Mouse (Mus musculus) ES-E14 (cell line): ENCODE results near the gene Bcl3. TPM values are rescaled to one million over a fixed set of nuclear protein-coding genes. Genes with fewer than 3 reads are reported as not detected.

ENCODE experiments used
- DNase-seq: peaks from one replicate; pipeline ENCODE4 v3.0.0-alpha.2; 2013; ENCODE audit warnings: low read depth, low spot score
- H3K27ac ChIP-seq: 2 replicates; pipeline ENCODE4 v1.5.1; 2012; ENCODE audit warnings: low read depth, mild to moderate bottlenecking, low read length, moderate library complexity, mixed read lengths; ENCODE audit not compliant: poor library complexity, insufficient read depth, severe bottlenecking
- H3K36me3 ChIP-seq: 2 replicates; pipeline ENCODE4 v1.6.1; 2012; ENCODE audit warnings: mild to moderate bottlenecking, low read length, moderate library complexity, mixed read lengths; ENCODE audit not compliant: control insufficient read depth, poor library complexity, insufficient read depth, severe bottlenecking
- H3K4me1 ChIP-seq, 2 experiments: fragments of 150-350 bp in 1 of 2; sonication (generic) in 1 of 2; 2 replicates each; pipeline ENCODE4 v1.6.1; 2012; ENCODE audit warnings: low read length in 2 of 2, mild to moderate bottlenecking in 1 of 2, mixed read lengths in 1 of 2; ENCODE audit not compliant: control insufficient read depth in 2 of 2, insufficient read depth in 2 of 2, poor library complexity in 1 of 2
- H3K4me3 ChIP-seq, 2 experiments: fragments of 150-350 bp in 1 of 2; sonication (generic) in 1 of 2; 2 replicates each; pipeline ENCODE4 v1.5.1; 2012; ENCODE audit warnings: low read length in 2 of 2, low read depth in 1 of 2, mild to moderate bottlenecking in 1 of 2, mixed read lengths in 1 of 2; ENCODE audit not compliant: insufficient read depth in 1 of 2, poor library complexity in 1 of 2, severe bottlenecking in 1 of 2
- H3K9ac ChIP-seq: 2 replicates; pipeline ENCODE4 v1.6.1; 2012; ENCODE audit warnings: low read depth, mild to moderate bottlenecking, low read length, mixed read lengths; ENCODE audit not compliant: poor library complexity, insufficient read depth, severe bottlenecking
- H3K9me3 ChIP-seq: fragments of 150-350 bp; sonication (generic); 2 replicates; pipeline ENCODE4 v1.6.1; 2012; ENCODE audit warnings: low read depth, mild to moderate bottlenecking, low read length; ENCODE audit not compliant: control insufficient read depth, insufficient read depth
- CHD2 ChIP-seq: IDR thresholded peaks from 2 replicates; pipeline ENCODE4 v1.6.1; 2014; ENCODE audit warnings: mild to moderate bottlenecking, low read depth, low read length, inconsistent platforms
- HCFC1 ChIP-seq: IDR thresholded peaks from 2 replicates; pipeline ENCODE4 v1.6.1; 2012; ENCODE audit warnings: low read length, inconsistent platforms, borderline replicate concordance; ENCODE audit not compliant: insufficient read depth
- MAFK ChIP-seq: IDR thresholded peaks from 2 replicates; pipeline ENCODE4 v1.6.1; 2014; ENCODE audit warnings: mild to moderate bottlenecking, low read depth, low read length, inconsistent platforms; ENCODE audit not compliant: insufficient read depth
- ZC3H11A ChIP-seq: IDR thresholded peaks from 2 replicates; pipeline ENCODE4 v1.6.1; 2012; ENCODE audit warnings: low read depth, mild to moderate bottlenecking, inconsistent platforms, low read length, borderline replicate concordance
- ZNF384 ChIP-seq: IDR thresholded peaks from 2 replicates; pipeline ENCODE4 v1.6.1; 2012; ENCODE audit warnings: low read depth, low read length, inconsistent platforms
- in situ Hi-C, 2 experiments: fragments of 600-800 bp; cut with MboI; formaldehyde crosslinking; loops; one replicate each; pipeline ENCODE4 v1.15.1; 2025; ENCODE audit warnings: low sequenced_read_pairs in 2 of 2, inconsistent platforms in 1 of 2; ENCODE audit not compliant: unreplicated experiment in 2 of 2
- total RNA-seq: library from RNA; depleted of rRNA; stranded (reverse); fragments of 300-350 nt; gene quantifications from 2 replicates; pipeline ENCODE4 v1.2.3, GENCODE M21; 2012

Bcl3 gene
- total RNA-seq, 1 experiment, result 14.3 TPM

DNA sequence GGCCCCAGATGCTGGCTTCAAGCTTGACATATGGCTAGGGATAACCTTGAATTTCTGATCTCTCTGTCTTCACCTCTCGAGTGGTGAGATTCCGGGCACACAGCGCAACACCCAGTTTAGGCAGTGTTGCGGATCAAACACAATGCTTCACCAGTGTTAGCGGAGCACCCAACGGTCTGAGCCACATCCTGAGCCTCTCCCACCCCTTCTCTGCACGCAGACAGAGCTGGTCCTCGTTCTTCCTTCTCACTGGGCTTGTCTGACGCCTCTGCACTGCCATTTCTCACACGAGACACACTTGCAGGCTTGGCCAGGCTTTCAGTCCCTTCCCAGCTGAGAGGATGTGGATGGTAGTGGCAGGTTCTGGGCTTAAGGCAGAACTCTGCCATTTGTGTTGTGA is 37.2 kb upstream of the Bcl3 start:
- no peaks in the 10 kb centered on the region for H3K9me3 ChIP-seq
- in situ Hi-C loops, result no loop called here
- H3K9ac ChIP-seq, result no peak overlapping the region
- no peak for TF ChIP-seq CHD2
- H3K4me1 ChIP-seq, result peaks cover 0 to 4% of the 10 kb centered on the region in 2 experiments; a peak in 1 of 4 replicates
- no peak for DNase-seq
- H3K27ac ChIP-seq, result no peak overlapping the region
- no peak overlapping the region for H3K4me3 ChIP-seq
- no peaks in the 10 kb centered on the region for H3K36me3 ChIP-seq

DNA sequence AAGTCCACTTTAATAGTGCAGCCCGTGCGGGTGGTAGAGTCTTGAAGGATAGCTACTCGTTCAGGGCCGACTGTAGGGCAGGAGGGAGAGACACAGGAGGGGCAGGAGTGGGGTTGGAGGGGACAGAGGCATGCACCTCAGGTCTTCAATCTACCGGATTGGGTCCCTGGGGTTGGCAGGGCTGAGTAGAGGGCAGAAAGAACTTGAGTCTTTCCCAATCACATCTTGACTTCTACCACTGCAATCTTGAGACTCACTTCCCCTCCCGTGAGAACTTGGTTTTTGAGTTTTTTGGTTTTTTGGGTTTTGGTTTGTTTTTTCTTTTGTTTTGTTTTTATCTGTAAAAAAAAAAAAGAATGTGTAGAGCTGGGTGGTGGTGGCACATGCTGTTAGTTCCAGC is 33.7 kb upstream of the Bcl3 start:
- Histone ChIP-seq H3K4me1 (peaks cover 0 to 2% of the 10 kb centered on the region in 2 experiments; a peak in 1 of 4 replicates), H3K36me3 (no peaks in the 10 kb centered on the region), H3K9me3 (no peaks in the 10 kb centered on the region), H3K27ac (no peak overlapping the region), H3K4me3 (no peak overlapping the region), H3K9ac (no peak overlapping the region)
- TF ChIP-seq ZC3H11A (no peak), HCFC1 (no peak), ZNF384 (no peak), CHD2 (no peak), MAFK (no peak)
- in situ Hi-C loops, result no loop called here
- DNase-seq, result no peak

DNA sequence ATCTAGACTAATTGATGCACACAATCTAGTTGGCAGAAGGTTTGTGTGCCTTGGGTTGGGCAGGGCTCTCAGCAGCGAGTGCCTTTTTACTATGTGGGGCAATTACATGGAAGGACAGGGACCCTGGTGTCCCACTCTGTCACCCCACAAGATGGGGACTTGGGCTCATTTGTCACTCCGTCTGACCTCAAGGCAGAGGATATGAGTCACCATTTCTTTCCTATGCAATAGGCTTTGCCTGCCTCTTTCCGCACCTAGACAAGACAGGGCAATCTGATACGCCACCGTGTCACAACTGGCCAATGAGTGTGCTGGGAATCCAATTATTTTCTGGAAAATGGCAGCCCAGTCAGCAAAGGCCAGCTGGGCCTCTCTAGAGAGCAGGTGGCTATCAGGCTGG is 33.1 kb upstream of the Bcl3 start:
- H3K9ac ChIP-seq, result no peak overlapping the region
- no peak for DNase-seq
- in situ Hi-C loops, result no loop called here
- no peaks in the 10 kb centered on the region for H3K9me3 ChIP-seq
- H3K36me3 ChIP-seq, result no peaks in the 10 kb centered on the region
- H3K4me1 ChIP-seq, result peaks cover 0 to 2% of the 10 kb centered on the region in 2 experiments; a peak in 1 of 4 replicates
- TF ChIP-seq HCFC1 (no peak), MAFK (no peak), ZC3H11A (no peak), CHD2 (no peak), ZNF384 (no peak)
- no peak overlapping the region for H3K27ac ChIP-seq
- H3K4me3 ChIP-seq, result no peak overlapping the region

DNA sequence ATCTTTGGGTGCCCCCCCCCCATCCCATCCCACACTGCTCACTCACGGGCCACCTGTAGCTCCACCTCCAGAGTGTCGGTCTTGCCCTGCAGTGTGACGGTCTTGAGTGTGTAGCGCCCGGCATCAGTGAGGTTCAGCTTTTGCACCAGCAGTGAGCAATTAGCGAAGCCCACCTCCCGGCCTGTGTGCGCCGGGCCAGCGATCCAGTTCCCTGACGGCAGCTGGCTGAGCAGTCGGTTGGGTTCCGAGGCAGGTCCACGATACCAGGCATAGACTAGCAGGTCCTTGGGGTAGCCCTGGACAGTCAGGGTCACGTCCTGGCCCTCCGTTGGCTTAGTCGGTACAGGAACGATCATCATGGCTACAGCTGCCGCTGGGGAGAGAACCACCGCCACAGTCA is 31.0 kb upstream of the Bcl3 start:
- no peak for TF ChIP-seq ZNF384
- TF ChIP-seq HCFC1, result no peak
- TF ChIP-seq MAFK, result no peak
- no peak for TF ChIP-seq ZC3H11A
- TF ChIP-seq CHD2, result no peak
- in situ Hi-C loops, result loop anchor here in 1 of 2 experiments (5.0 kb wide), 1 partner anchor 46 kb away; no protein-coding TSS in a partner anchor

More for the DNA sequence above, 31.0 kb upstream of the Bcl3 start:
- no peak overlapping the region for H3K27ac ChIP-seq
- no peaks in the 10 kb centered on the region for H3K9me3 ChIP-seq
- H3K4me3 ChIP-seq, result no peak overlapping the region
- peaks cover 0 to 1% of the 10 kb centered on the region in 2 experiments; a peak in 2 of 4 replicates for H3K4me1 ChIP-seq
- no peak overlapping the region for H3K9ac ChIP-seq
- H3K36me3 ChIP-seq, result no peaks in the 10 kb centered on the region
- DNase-seq, result no peak
